Mouse (Mus musculus): ENCODE data around the gene Mrpl37.

DNA sequence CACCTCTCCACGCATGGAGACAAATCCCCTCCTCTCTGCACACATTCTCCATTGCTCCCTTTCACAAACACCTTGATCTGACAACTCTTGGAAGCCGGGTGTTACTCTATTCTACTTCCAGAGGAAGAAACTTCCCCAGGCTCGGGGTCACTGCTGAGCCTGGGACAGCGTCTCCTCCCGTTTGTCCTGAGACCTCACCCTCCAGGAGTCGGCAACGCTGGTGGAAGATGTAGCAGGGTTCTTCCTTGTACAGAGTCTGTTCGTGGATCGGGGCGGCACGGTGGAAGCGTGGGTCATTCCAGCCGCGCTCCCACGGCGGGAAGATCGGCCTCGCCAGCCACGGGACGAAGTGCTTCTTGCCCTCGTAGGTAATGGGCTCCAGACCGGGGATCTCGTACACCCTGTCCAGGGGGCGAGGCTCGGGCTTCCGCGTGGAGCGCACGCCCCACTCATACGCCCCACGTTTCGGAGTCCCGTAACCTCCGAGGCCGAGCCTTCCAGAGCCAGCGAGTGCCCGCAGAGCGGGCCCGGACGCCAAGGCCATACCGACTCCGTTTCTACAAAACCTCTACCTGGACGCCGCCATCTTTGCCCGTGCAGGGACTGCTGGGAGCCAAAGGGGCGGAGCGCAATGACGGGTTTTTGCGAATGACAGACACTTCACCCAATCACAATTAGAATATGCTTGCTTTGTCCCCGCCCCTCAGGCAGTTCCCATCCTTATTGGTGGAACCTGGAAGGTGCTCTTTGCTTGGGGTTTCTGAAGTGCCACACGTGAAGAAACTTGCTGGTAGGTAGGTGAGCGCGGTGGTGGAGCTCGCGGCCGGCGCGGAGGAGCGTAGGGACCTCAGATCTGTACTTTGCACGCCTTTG lies at the start of gene Mrpl37, which contains the start of gene Cyb5rl:
- no peak for TF ChIP-seq CTCF (IDR thresholded peaks at IDR 0.05; ENCODE audit: borderline replicate concordance, insufficient read depth, low read length)
- peak; percentile 84 for TF ChIP-seq POLR2A (IDR thresholded peaks at IDR 0.05; ENCODE audit: low read depth, low read length)
